Mouse (Mus musculus): ENCODE data around the gene Slc25a45.

DNA sequence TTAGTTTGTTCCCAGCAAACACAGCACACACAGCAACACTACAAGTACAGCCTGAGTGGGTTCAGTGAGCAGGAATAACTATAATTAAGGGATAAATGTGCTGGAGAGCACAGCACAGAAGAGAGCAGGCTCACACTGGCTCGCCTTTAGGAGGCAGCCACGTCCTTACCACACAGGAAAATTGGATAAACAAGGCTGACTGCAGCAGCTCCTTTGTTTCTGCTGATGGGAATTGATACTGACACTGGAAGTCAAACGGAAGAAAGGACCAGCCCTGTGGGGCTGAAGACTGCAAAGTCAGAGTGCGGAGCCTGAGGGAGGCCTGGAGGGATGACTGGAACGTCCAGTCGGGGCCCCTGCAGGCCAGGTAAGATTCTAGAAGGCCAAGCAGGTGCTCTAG is 32.6 kb downstream of the Slc25a45 start:
- TF ChIP-seq CTCF (conservative IDR thresholded peaks at IDR 0.05; ENCODE audit: low read length) (no peak), POU5F1 (IDR thresholded peaks at IDR 0.05; ENCODE audit: borderline replicate concordance, low read length) (no peak)
